Mouse (Mus musculus): ENCODE data around the gene Ror1. TPM values are rescaled to one million over a fixed set of nuclear protein-coding genes. Genes with fewer than 3 reads are reported as not detected.

The Ror1 gene
- polyA plus RNA-seq, 1 experiment from 2014 or later, result 4.0 TPM

DNA sequence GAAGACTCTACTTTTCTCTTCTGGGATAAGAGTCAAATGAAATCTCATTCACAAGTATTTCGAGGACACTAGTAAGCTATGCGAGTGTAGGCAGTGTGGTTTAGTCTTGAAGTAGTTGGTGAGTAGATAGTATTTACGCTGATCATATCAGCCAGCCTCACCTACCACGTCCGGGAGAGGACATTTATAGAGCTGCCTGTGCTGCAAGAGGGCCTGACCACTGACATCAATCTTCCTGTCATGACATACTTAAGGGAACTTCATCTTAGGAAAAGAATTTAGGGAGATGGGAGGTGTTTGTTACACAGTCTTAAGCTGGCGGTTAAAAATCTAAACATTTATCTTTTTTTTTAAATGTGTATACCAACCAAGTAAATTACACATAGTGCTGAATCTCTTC lies 95.9 kb downstream of the Ror1 start:
- Histone ChIP-seq H3K27me3 (replicated peaks; ENCODE audit: control insufficient read depth, insufficient read depth, low read length) (no peaks in the 10 kb centered on the region), H3K9ac (ENCODE audit: low read depth, low read length) (no peak overlapping the region), H3K4me2 (ENCODE audit: low read depth, low read length) (no peak overlapping the region), H3K27ac (ENCODE audit: low read length) (no peak overlapping the region), H3K4me3 (ENCODE audit: low read length) (no peak overlapping the region), H3K4me1 (ENCODE audit: control insufficient read depth, insufficient read depth, low read length) (peaks cover 15% of the 10 kb centered on the region), H3K36me3 (ENCODE audit: control insufficient read depth, insufficient read depth, low read length) (no peaks in the 10 kb centered on the region), H3K9me3 (ENCODE audit: control insufficient read depth, low read length) (no peaks in the 10 kb centered on the region)
- WGBS, result 52% methylated on average over 6 of the region's 6 CpGs
- no peak for ATAC-seq

GRCm38 (mm10) chr4:100194136-100194535 lies 98.5 kb downstream of the Ror1 start:
- Histone ChIP-seq H3K27me3 (replicated peaks; ENCODE audit: control insufficient read depth, insufficient read depth, low read length) (no peaks in the 10 kb centered on the region), H3K27ac (ENCODE audit: low read length) (no peak overlapping the region), H3K9ac (ENCODE audit: low read depth, low read length) (no peak overlapping the region), H3K4me1 (ENCODE audit: control insufficient read depth, insufficient read depth, low read length) (no peaks in the 10 kb centered on the region; the same call in 1 of the 2 replicates), H3K4me3 (ENCODE audit: low read length) (no peak overlapping the region), H3K36me3 (ENCODE audit: control insufficient read depth, insufficient read depth, low read length) (no peaks in the 10 kb centered on the region), H3K4me2 (ENCODE audit: low read depth, low read length) (no peak overlapping the region), H3K9me3 (ENCODE audit: control insufficient read depth, low read length) (no peaks in the 10 kb centered on the region)
- no peak for ATAC-seq
- WGBS, result 76% methylated on average over 3 of the region's 3 CpGs

GRCm38 (mm10) chr4:100196255-100196793 lies 100.7 kb downstream of the Ror1 start:
- Histone ChIP-seq H3K4me3 (ENCODE audit: low read length) (no peak overlapping the region), H3K9me3 (ENCODE audit: control insufficient read depth, low read length) (no peaks in the 10 kb centered on the region), H3K27me3 (replicated peaks; ENCODE audit: control insufficient read depth, insufficient read depth, low read length) (no peaks in the 10 kb centered on the region), H3K9ac (ENCODE audit: low read depth, low read length) (no peak overlapping the region), H3K36me3 (ENCODE audit: control insufficient read depth, insufficient read depth, low read length) (no peaks in the 10 kb centered on the region), H3K27ac (ENCODE audit: low read length) (no peak overlapping the region), H3K4me1 (ENCODE audit: control insufficient read depth, insufficient read depth, low read length) (no peaks in the 10 kb centered on the region; the same call in 1 of the 2 replicates), H3K4me2 (ENCODE audit: low read depth, low read length) (no peak overlapping the region)
- ATAC-seq, result peak; percentile 76
- WGBS, result 53% methylated on average over 5 of the region's 5 CpGs

DNA sequence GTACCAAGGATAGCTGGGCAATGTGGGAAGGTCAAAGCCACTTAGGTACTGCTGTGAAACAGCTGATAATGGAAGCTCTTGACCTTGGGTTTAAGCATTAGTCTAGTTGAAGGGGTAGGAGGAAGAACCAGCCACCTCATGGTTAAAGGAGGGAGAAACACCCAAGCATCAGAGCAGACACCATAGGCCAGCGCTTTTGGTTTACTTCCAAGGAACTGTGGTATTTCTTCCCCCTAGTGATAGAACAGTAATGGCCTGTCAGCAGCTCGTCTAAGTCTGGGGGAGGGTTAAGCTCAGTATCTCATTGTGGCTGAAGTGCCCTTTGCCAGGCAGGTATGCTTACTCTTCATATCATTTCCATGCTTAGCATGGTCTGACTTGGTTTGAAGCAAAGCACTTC lies 102.7 kb downstream of the Ror1 start:
- 57% methylated on average over 2 of the region's 2 CpGs for WGBS

DNA sequence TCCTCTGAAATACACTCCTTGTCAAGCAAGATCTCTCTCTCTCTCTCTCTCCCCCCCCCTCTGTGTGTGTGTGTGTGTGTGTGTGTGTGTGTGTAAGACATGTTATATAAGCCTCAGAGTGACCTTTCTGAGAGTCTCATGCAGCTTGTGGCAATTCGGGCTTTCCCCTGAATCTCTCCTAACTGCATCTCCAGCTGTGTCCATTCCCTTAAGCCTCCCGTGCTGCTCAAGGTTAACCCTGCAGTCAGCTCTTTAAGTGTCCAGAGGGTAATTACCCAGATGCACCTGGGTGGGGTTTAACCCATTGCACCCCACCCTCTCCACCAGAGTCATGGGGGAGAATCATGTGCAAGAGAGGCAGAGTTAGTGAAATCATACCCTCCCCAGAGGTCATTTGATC lies 105.7 kb downstream of the Ror1 start:
- Histone ChIP-seq H3K27me3 (replicated peaks; ENCODE audit: control insufficient read depth, insufficient read depth, low read length) (no peaks in the 10 kb centered on the region), H3K27ac (ENCODE audit: low read length) (no peak overlapping the region), H3K4me2 (ENCODE audit: low read depth, low read length) (no peak overlapping the region), H3K4me3 (ENCODE audit: low read length) (no peak overlapping the region), H3K9me3 (ENCODE audit: control insufficient read depth, low read length) (no peaks in the 10 kb centered on the region), H3K4me1 (ENCODE audit: control insufficient read depth, insufficient read depth, low read length) (no peaks in the 10 kb centered on the region; the same call in 1 of the 2 replicates), H3K36me3 (ENCODE audit: control insufficient read depth, insufficient read depth, low read length) (no peaks in the 10 kb centered on the region), H3K9ac (ENCODE audit: low read depth, low read length) (no peak overlapping the region)
- WGBS, result 43% methylated on average over 2 of the region's 2 CpGs
- no peak for ATAC-seq

More for the DNA sequence above, 102.7 kb downstream of the Ror1 start:
- Histone ChIP-seq H3K4me3 (ENCODE audit: low read length) (no peak overlapping the region), H3K9me3 (ENCODE audit: control insufficient read depth, low read length) (no peaks in the 10 kb centered on the region), H3K4me1 (ENCODE audit: control insufficient read depth, insufficient read depth, low read length) (no peaks in the 10 kb centered on the region; the same call in 1 of the 2 replicates), H3K27me3 (replicated peaks; ENCODE audit: control insufficient read depth, insufficient read depth, low read length) (no peaks in the 10 kb centered on the region), H3K36me3 (ENCODE audit: control insufficient read depth, insufficient read depth, low read length) (no peaks in the 10 kb centered on the region), H3K27ac (ENCODE audit: low read length) (no peak overlapping the region), H3K9ac (ENCODE audit: low read depth, low read length) (no peak overlapping the region), H3K4me2 (ENCODE audit: low read depth, low read length) (no peak overlapping the region)
- no peak for ATAC-seq

DNA sequence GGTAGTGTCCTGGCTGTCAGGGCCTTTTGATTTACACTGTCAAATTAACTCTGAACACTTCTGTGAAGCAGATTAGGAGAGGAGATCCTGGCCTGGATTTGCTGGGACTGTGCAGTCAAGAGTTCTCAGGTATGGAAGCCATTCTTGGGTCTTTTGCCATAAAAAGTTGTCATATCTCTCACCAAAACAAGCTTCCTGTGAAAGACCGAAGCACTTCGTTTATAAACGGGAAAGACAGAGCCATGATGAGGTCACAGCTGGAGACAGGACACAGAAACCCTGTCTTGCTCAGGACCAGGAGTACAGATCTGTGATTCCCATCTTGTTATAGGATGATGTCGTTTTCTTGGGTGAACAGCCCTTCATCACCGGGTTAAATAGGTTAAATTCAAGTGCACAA lies 107.5 kb downstream of the Ror1 start:
- H3K4me3 ChIP-seq (ENCODE audit: low read length), result no peak overlapping the region
- H3K4me1 ChIP-seq (ENCODE audit: control insufficient read depth, insufficient read depth, low read length), result no peaks in the 10 kb centered on the region
- H3K4me2 ChIP-seq (ENCODE audit: low read depth, low read length), result no peak overlapping the region
- ATAC-seq, result no peak
- no peak overlapping the region for H3K9ac ChIP-seq (ENCODE audit: low read depth, low read length)
- H3K9me3 ChIP-seq (ENCODE audit: control insufficient read depth, low read length), result no peaks in the 10 kb centered on the region
- H3K27me3 ChIP-seq (replicated peaks; ENCODE audit: control insufficient read depth, insufficient read depth, low read length), result no peaks in the 10 kb centered on the region
- no peaks in the 10 kb centered on the region for H3K36me3 ChIP-seq (ENCODE audit: control insufficient read depth, insufficient read depth, low read length)
- no peak overlapping the region for H3K27ac ChIP-seq (ENCODE audit: low read length)
- 47% methylated on average over 5 of the region's 5 CpGs for WGBS

DNA sequence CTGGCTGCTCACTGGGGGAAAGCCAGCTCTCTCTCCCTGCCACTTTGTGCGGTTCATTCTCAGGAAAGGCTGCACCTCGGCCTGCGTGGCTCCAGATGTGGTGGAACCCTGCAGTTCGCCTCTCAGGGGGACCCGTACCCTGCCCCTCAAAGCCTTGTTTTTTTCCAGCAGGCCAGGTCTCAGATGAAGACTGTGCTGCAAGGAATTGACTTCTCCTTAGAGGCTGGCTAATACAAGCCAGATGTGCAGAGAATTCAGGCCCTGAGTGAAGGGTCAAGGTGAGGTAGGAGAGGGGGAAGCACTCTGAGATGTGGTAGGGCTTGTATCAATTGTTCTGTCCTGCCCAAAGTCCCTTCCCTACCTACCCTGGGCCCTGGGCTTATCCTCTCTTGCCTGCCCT lies 108.1 kb downstream of the Ror1 start:
- no peak overlapping the region for H3K4me2 ChIP-seq (ENCODE audit: low read depth, low read length)
- 75% methylated on average over 5 of the region's 5 CpGs for WGBS
- no peak overlapping the region for H3K9ac ChIP-seq (ENCODE audit: low read depth, low read length)
- ATAC-seq, result no peak
- no peaks in the 10 kb centered on the region for H3K4me1 ChIP-seq (ENCODE audit: control insufficient read depth, insufficient read depth, low read length)
- H3K27ac ChIP-seq (ENCODE audit: low read length), result no peak overlapping the region
- H3K27me3 ChIP-seq (replicated peaks; ENCODE audit: control insufficient read depth, insufficient read depth, low read length), result no peaks in the 10 kb centered on the region
- no peak overlapping the region for H3K4me3 ChIP-seq (ENCODE audit: low read length)
- H3K36me3 ChIP-seq (ENCODE audit: control insufficient read depth, insufficient read depth, low read length), result no peaks in the 10 kb centered on the region
- H3K9me3 ChIP-seq (ENCODE audit: control insufficient read depth, low read length), result no peaks in the 10 kb centered on the region

GRCm38 (mm10) chr4:100204381-100204780 lies 108.8 kb downstream of the Ror1 start:
- H3K4me2 ChIP-seq (ENCODE audit: low read depth, low read length), result no peak overlapping the region
- ATAC-seq, result no peak
- no peak overlapping the region for H3K4me3 ChIP-seq (ENCODE audit: low read length)
- H3K27ac ChIP-seq (ENCODE audit: low read length), result no peak overlapping the region
- no peaks in the 10 kb centered on the region for H3K4me1 ChIP-seq (ENCODE audit: control insufficient read depth, insufficient read depth, low read length)
- no peak overlapping the region for H3K9ac ChIP-seq (ENCODE audit: low read depth, low read length)
- WGBS, result 74% methylated on average over 12 of the region's 12 CpGs
- no peaks in the 10 kb centered on the region for H3K27me3 ChIP-seq (replicated peaks; ENCODE audit: control insufficient read depth, insufficient read depth, low read length)
- no peaks in the 10 kb centered on the region for H3K9me3 ChIP-seq (ENCODE audit: control insufficient read depth, low read length)
- H3K36me3 ChIP-seq (ENCODE audit: control insufficient read depth, insufficient read depth, low read length), result no peaks in the 10 kb centered on the region

DNA sequence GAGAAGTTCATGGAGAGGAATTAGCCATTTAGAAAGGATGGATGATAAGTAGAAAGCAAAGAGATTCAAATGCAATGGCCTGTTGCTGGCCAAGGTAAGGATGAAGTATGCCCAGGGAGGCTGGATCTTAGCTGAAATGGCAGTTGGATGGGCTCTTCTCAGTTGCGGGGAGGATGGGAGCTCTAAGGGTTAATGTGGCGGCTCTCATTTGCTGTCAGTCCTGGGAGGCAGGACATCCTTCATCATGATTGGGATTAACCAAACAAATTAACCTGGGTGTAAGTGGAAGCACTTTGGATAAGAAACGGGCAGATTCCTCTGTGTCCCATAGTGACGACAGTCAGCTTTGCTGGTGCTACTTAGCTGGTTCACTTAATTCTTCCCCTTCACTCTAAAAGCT lies 112.5 kb downstream of the Ror1 start:
- no peaks in the 10 kb centered on the region for H3K27me3 ChIP-seq (replicated peaks; ENCODE audit: control insufficient read depth, insufficient read depth, low read length)
- H3K4me3 ChIP-seq (ENCODE audit: low read length), result no peak overlapping the region
- no peak overlapping the region for H3K27ac ChIP-seq (ENCODE audit: low read length)
- 65% methylated on average over 4 of the region's 4 CpGs for WGBS
- no peak overlapping the region for H3K9ac ChIP-seq (ENCODE audit: low read depth, low read length)
- no peak for ATAC-seq
- H3K4me1 ChIP-seq (ENCODE audit: control insufficient read depth, insufficient read depth, low read length), result no peaks in the 10 kb centered on the region
- no peak overlapping the region for H3K4me2 ChIP-seq (ENCODE audit: low read depth, low read length)
- no peaks in the 10 kb centered on the region for H3K36me3 ChIP-seq (ENCODE audit: control insufficient read depth, insufficient read depth, low read length)
- no peaks in the 10 kb centered on the region for H3K9me3 ChIP-seq (ENCODE audit: control insufficient read depth, low read length)

DNA sequence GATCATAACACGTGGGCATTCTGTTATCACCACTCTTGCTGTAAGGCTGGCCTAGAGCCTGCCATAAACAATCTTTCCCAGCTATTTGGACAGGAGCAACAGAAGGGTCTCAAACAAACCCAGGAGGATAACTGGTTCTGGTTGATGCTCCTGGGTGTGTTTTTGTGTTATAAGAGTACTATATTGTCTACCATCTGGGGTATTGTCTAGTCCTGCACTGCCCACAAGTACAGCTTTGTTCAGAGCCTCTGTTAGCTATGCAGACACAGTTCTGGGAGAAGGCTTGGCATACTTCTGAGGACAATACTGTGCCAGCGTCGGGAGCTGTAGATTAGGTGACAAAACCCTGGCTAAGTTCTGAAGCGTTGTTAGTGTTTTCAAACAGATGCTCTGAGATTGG lies 113.5 kb downstream of the Ror1 start:
- Histone ChIP-seq H3K4me1 (ENCODE audit: control insufficient read depth, insufficient read depth, low read length) (no peaks in the 10 kb centered on the region), H3K36me3 (ENCODE audit: control insufficient read depth, insufficient read depth, low read length) (no peaks in the 10 kb centered on the region), H3K4me3 (ENCODE audit: low read length) (no peak overlapping the region), H3K4me2 (ENCODE audit: low read depth, low read length) (no peak overlapping the region), H3K9me3 (ENCODE audit: control insufficient read depth, low read length) (no peaks in the 10 kb centered on the region), H3K27ac (ENCODE audit: low read length) (no peak overlapping the region), H3K9ac (ENCODE audit: low read depth, low read length) (no peak overlapping the region), H3K27me3 (replicated peaks; ENCODE audit: control insufficient read depth, insufficient read depth, low read length) (no peaks in the 10 kb centered on the region)
- WGBS, result 68% methylated on average over 4 of the region's 4 CpGs
- ATAC-seq, result no peak

Data from intestine, embryonic 16.5 days (tissue).